Mouse (Mus musculus) C2C12 (cell line): ENCODE measurements at regions not wholly inside any gene's neighbourhood (a gene's known extent, or its start where the extent isn't known, plus 50 kb on each side); places are given as distances from the start of the nearest gene placed in this dataset.

Experiments
- H3K27me3 ChIP-seq: one replicate; pipeline ENCODE4 v1.6.1; 2011; ENCODE audit not compliant: control insufficient read depth, insufficient read depth, insufficient read length
- H3K36me3 ChIP-seq: one replicate; pipeline ENCODE4 v1.6.1; 2011; ENCODE audit not compliant: control insufficient read depth, insufficient read depth
- H3K4me3 ChIP-seq: one replicate; pipeline ENCODE4 v1.5.1; 2011; ENCODE audit warnings: mild to moderate bottlenecking, control low read depth; ENCODE audit not compliant: poor library complexity, insufficient read depth, severe bottlenecking
- H3K79me2 ChIP-seq: one replicate; pipeline ENCODE4 v1.6.1; 2011; ENCODE audit not compliant: control insufficient read depth, insufficient read depth
- H3K79me3 ChIP-seq: one replicate; pipeline ENCODE4 v1.6.1; 2011; ENCODE audit warnings: low read depth, control low read depth
- H3ac ChIP-seq: one replicate; pipeline ENCODE3; 2011; ENCODE audit warnings: low read depth; ENCODE audit not compliant: control insufficient read depth, insufficient read length
- CEBPB ChIP-seq: IDR thresholded peaks from one replicate; pipeline ENCODE4 v1.6.1; 2011; ENCODE audit warnings: low read depth, mild to moderate bottlenecking, control low read depth, moderate library complexity
- CTCF ChIP-seq: IDR thresholded peaks from one replicate; pipeline ENCODE4 v1.5.1; 2011; ENCODE audit not compliant: control insufficient read depth, insufficient read depth, insufficient read length
- FOSL1 ChIP-seq: IDR thresholded peaks from one replicate; pipeline ENCODE4 v1.8.0; 2011; ENCODE audit warnings: mild to moderate bottlenecking, low read length; ENCODE audit not compliant: poor library complexity, insufficient read depth, severe bottlenecking
- MAX ChIP-seq: IDR thresholded peaks from one replicate; pipeline ENCODE4 v1.6.1; 2011; ENCODE audit warnings: mild to moderate bottlenecking, control low read depth
- MYOD1 ChIP-seq: IDR thresholded peaks from one replicate; pipeline ENCODE4 v1.6.1; 2011; ENCODE audit warnings: low read depth; ENCODE audit not compliant: control insufficient read depth, insufficient read length
- MYOG ChIP-seq: IDR thresholded peaks from one replicate; pipeline ENCODE4 v1.6.1; 2011; ENCODE audit not compliant: control insufficient read depth, insufficient read length; ENCODE audit errors: extremely low read depth
- USF1 ChIP-seq: IDR thresholded peaks from one replicate; pipeline ENCODE4 v1.6.1; 2011; ENCODE audit warnings: low read depth, mild to moderate bottlenecking, control low read depth, moderate library complexity

GRCm38 (mm10) chr9:59153126-59153525 is 116.9 kb upstream of the Neo1 start:
- no peak overlapping the region for H3K4me3 ChIP-seq
- no peak overlapping the region for H3ac ChIP-seq
- no peak for TF ChIP-seq MYOG
- TF ChIP-seq MYOD1 = no peak
- TF ChIP-seq CEBPB = no peak
- no peak for TF ChIP-seq USF1
- TF ChIP-seq FOSL1 = no peak
- no peak for TF ChIP-seq MAX
- no peak for TF ChIP-seq CTCF
- no peaks in the 10 kb centered on the region for H3K36me3 ChIP-seq
- no peaks in the 10 kb centered on the region for H3K27me3 ChIP-seq
- H3K79me2 ChIP-seq = no peaks in the 10 kb centered on the region
- H3K79me3 ChIP-seq = no peaks in the 10 kb centered on the region

GRCm38 (mm10) chr9:59144256-59144800 is 108.1 kb upstream of the Neo1 start:
- no peaks in the 10 kb centered on the region for H3K79me2 ChIP-seq
- H3K79me3 ChIP-seq = no peaks in the 10 kb centered on the region

GRCm38 (mm10) chr9:59143610-59144009 is 107.4 kb upstream of the Neo1 start:
- Histone ChIP-seq H3K27me3 (peaks cover 5% of the 10 kb centered on the region), H3K79me3 (no peaks in the 10 kb centered on the region), H3K79me2 (no peaks in the 10 kb centered on the region), H3ac (no peak overlapping the region), H3K36me3 (no peaks in the 10 kb centered on the region), H3K4me3 (no peak overlapping the region)
- TF ChIP-seq MYOG = no peak
- no peak for TF ChIP-seq USF1
- TF ChIP-seq CEBPB = no peak

More at GRCm38 (mm10) chr9:59144256-59144800, 108.1 kb upstream of the Neo1 start:
- TF ChIP-seq CEBPB (no peak), FOSL1 (no peak), MYOD1 (no peak), MYOG (no peak), USF1 (no peak), MAX (no peak), CTCF (no peak)
- H3K27me3 ChIP-seq = peaks cover 5% of the 10 kb centered on the region
- H3ac ChIP-seq = no peak overlapping the region
- no peak overlapping the region for H3K4me3 ChIP-seq
- H3K36me3 ChIP-seq = no peaks in the 10 kb centered on the region

GRCm38 (mm10) chr9:59134171-59135041 is 98.2 kb upstream of the Neo1 start:
- no peaks in the 10 kb centered on the region for H3K79me3 ChIP-seq
- TF ChIP-seq MYOG (no peak), USF1 (no peak), FOSL1 (no peak), CTCF (no peak), MYOD1 (no peak), CEBPB (no peak), MAX (no peak)
- no peak overlapping the region for H3ac ChIP-seq
- no peak overlapping the region for H3K4me3 ChIP-seq
- no peaks in the 10 kb centered on the region for H3K36me3 ChIP-seq
- H3K79me2 ChIP-seq = no peaks in the 10 kb centered on the region
- H3K27me3 ChIP-seq = peaks cover 10% of the 10 kb centered on the region

- H3K79me2 ChIP-seq = no peaks in the 10 kb centered on the region
- TF ChIP-seq MYOD1 = no peak
- no peak for TF ChIP-seq MAX
- TF ChIP-seq MYOG = no peak
- no peak for TF ChIP-seq USF1
- TF ChIP-seq CTCF = no peak
- no peak for TF ChIP-seq FOSL1
- TF ChIP-seq CEBPB = no peak
- no peaks in the 10 kb centered on the region for H3K36me3 ChIP-seq
- H3ac ChIP-seq = no peak overlapping the region
- H3K79me3 ChIP-seq = no peaks in the 10 kb centered on the region
- H3K27me3 ChIP-seq = peaks cover 10% of the 10 kb centered on the region
- no peak overlapping the region for H3K4me3 ChIP-seq
These were observed 93.6 kb upstream of the Neo1 start for GRCm38 (mm10) chr9:59129699-59130340.

GRCm38 (mm10) chr9:59129252-59129651 is 93.0 kb upstream of the Neo1 start:
- Histone ChIP-seq H3K4me3 (no peak overlapping the region), H3K79me3 (no peaks in the 10 kb centered on the region), H3K79me2 (no peaks in the 10 kb centered on the region), H3ac (no peak overlapping the region), H3K36me3 (no peaks in the 10 kb centered on the region), H3K27me3 (peaks cover 10% of the 10 kb centered on the region)
- TF ChIP-seq CTCF (no peak), MYOG (no peak), FOSL1 (no peak), MYOD1 (no peak), USF1 (no peak), CEBPB (no peak), MAX (no peak)
